Mouse (Mus musculus) ES-Bruce4 (cell line): ENCODE results near the gene Prrt3.

Experiments used
- CTCF ChIP-seq: IDR thresholded peaks from one replicate; pipeline ENCODE4 v1.8.1; 2011; ENCODE audit warnings: low read depth, low read length
- POLR2A ChIP-seq: IDR thresholded peaks from one replicate; pipeline ENCODE4 v1.8.1; 2011; ENCODE audit warnings: low read length; ENCODE audit not compliant: insufficient read depth

DNA sequence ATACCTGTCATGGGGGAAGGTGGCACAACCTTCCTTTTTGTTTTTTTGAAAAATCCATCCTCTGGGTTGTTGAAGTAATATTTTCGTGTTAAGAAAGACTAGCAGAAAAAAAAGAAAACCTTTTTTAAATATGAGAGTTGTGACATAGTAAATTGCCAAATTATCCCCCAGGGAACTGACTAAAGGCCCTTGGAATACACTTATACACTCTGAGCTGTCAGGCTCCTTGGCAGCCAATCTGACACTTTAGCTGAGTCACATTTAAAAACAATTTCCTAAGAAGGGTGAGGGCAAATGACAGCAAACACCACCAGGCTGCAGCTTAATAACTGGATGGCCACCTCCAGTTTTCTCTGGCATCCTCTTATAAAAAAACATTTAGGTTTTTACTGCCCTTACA, 20.6 kb upstream of the Prrt3 start:
- TF ChIP-seq CTCF (no peak), POLR2A (no peak)
